Mouse (Mus musculus) forebrain, embryonic 16.5 days (tissue): ENCODE measurements around the gene Prl2a1. TPM values are rescaled to one million over a fixed set of nuclear protein-coding genes. Genes with fewer than 3 reads are reported as not detected.
"Not testable (repeated sequence)": the region's sequence is repeated elsewhere in the genome, so short reads cannot be mapped to it uniquely, and the experiment has no call there.

Experiments used
- ATAC-seq: fragments of 200-750 bp; cut with Nextera tagmentation; 2 replicates; pipeline ENCODE4 v1.8.0; 2017; ENCODE audit warnings: mild to moderate bottlenecking, moderate library complexity
- H3K27ac ChIP-seq: fragments of 300-500 bp; sonication (generic); 2 replicates; pipeline ENCODE4 v1.5.1; 2014; ENCODE audit warnings: low read length, control low read depth
- H3K27me3 ChIP-seq: fragments of 300-500 bp; sonication (generic); replicated peaks from 2 replicates; pipeline ENCODE4 v1.6.1; 2014; ENCODE audit warnings: low read length; ENCODE audit not compliant: control insufficient read depth, insufficient read depth
- H3K36me3 ChIP-seq: fragments of 300-500 bp; sonication (generic); 2 replicates; pipeline ENCODE4 v1.6.1; 2014; ENCODE audit not compliant: control insufficient read depth, insufficient read depth
- H3K4me1 ChIP-seq: fragments of 300-500 bp; sonication (generic); replicated peaks from 2 replicates; pipeline ENCODE4 v1.6.1; 2014; ENCODE audit warnings: low read length; ENCODE audit not compliant: control insufficient read depth, insufficient read depth
- H3K4me2 ChIP-seq: fragments of 300-500 bp; sonication (generic); 2 replicates; pipeline ENCODE4 v1.6.1; 2014; ENCODE audit warnings: mild to moderate bottlenecking, low read length, control low read depth
- H3K4me3 ChIP-seq: fragments of 300-500 bp; sonication (generic); replicated peaks from 2 replicates; pipeline ENCODE4 v1.5.1; 2014; ENCODE audit warnings: mild to moderate bottlenecking, low read length, control low read depth
- H3K9ac ChIP-seq: fragments of 300-500 bp; sonication (generic); replicated peaks from 2 replicates; pipeline ENCODE4 v1.6.1; 2014; ENCODE audit warnings: low read depth, low read length, control low read depth
- H3K9me3 ChIP-seq: fragments of 300-500 bp; sonication (generic); 2 replicates; pipeline ENCODE4 v1.6.1; 2016; ENCODE audit warnings: low read length; ENCODE audit not compliant: control insufficient read depth
- WGBS: fragments of 180-500 bp; shearing (Covaris S2); extraction: QIAGEN DNeasy Blood & Tissue Kit; methylation state at CpG from one replicate; pipeline ENCODE4 v1.1.7; 2014; 5-methylcytosine and 5-hydroxymethylcytosine counted together
- polyA plus RNA-seq: library from polyadenylated mRNA; unstranded; fragments of >200 nt; fragmentation: Nextera tagmentation; extraction: Ambion mirVana; gene quantifications from 2 replicates; pipeline ENCODE4 v1.2.1, GENCODE M21; 2015

Prl2a1 gene
- not detected in 2 replicates for polyA plus RNA-seq

GRCm38 (mm10) chr13:27801354-27801753 lies at the start of gene Prl2a1:
Gene Prl2a1, plus strand, starts transcription at chr13:27801654.
- no peak for ATAC-seq
- WGBS, result 83% methylated on average over 1 of the region's 1 CpGs

GRCm38 (mm10) chr13:27780704-27781103 lies 20.8 kb upstream of the Prl2a1 start, which contains the start of gene Prl7c1:
Gene Prl7c1, minus strand, starts transcription at chr13:27780804.
- not testable (repeated sequence) for H3K4me2 ChIP-seq, H3K4me3 ChIP-seq, H3K27me3 ChIP-seq, H3K4me1 ChIP-seq, H3K36me3 ChIP-seq, ATAC-seq, H3K9ac ChIP-seq, H3K9me3 ChIP-seq, H3K27ac ChIP-seq
- 98% methylated on average over 2 of the region's 3 CpGs for WGBS

More at GRCm38 (mm10) chr13:27801354-27801753, at the start of gene Prl2a1:
- Histone ChIP-seq H3K9me3 (no peaks in the 10 kb centered on the region), H3K4me1 (no peaks in the 10 kb centered on the region), H3K9ac (no peak within 1 kb of the TSS), H3K27me3 (no peaks in the 10 kb centered on the region), H3K4me2 (no peak within 1 kb of the TSS), H3K27ac (no peak within 1 kb of the TSS), H3K4me3 (no peak within 1 kb of the TSS), H3K36me3 (no peaks in the 10 kb centered on the region)

GRCm38 (mm10) chr13:27799303-27799702 lies 2.2 kb upstream of the Prl2a1 start:
- no peak overlapping the region for H3K27ac ChIP-seq
- H3K36me3 ChIP-seq, result no peaks in the 10 kb centered on the region
- H3K27me3 ChIP-seq, result no peaks in the 10 kb centered on the region
- no peaks in the 10 kb centered on the region for H3K4me1 ChIP-seq
- H3K4me2 ChIP-seq, result no peak overlapping the region
- no peak overlapping the region for H3K9ac ChIP-seq
- 96% methylated on average over 4 of the region's 4 CpGs for WGBS
- no peaks in the 10 kb centered on the region for H3K9me3 ChIP-seq
- H3K4me3 ChIP-seq, result no peak overlapping the region
- ATAC-seq, result no peak

GRCm38 (mm10) chr13:27802765-27803164 lies 1.3 kb downstream of the Prl2a1 start:
- H3K27ac ChIP-seq, result no peak overlapping the region
- H3K36me3 ChIP-seq, result no peaks in the 10 kb centered on the region
- no peak for ATAC-seq
- 94% methylated on average over 1 of the region's 1 CpGs for WGBS
- no peaks in the 10 kb centered on the region for H3K4me1 ChIP-seq
- no peaks in the 10 kb centered on the region for H3K9me3 ChIP-seq
- no peaks in the 10 kb centered on the region for H3K27me3 ChIP-seq
- H3K4me3 ChIP-seq, result no peak overlapping the region
- H3K4me2 ChIP-seq, result no peak overlapping the region
- no peak overlapping the region for H3K9ac ChIP-seq

- no peak within 1 kb of the TSS for H3K27ac ChIP-seq
- WGBS, result 93% methylated on average over 3 of the region's 3 CpGs
- H3K4me1 ChIP-seq, result no peaks in the 10 kb centered on the region
- no peak within 1 kb of the TSS for H3K9ac ChIP-seq
- no peak within 1 kb of the TSS for H3K4me3 ChIP-seq
- no peak for ATAC-seq
- no peak within 1 kb of the TSS for H3K4me2 ChIP-seq
- no peaks in the 10 kb centered on the region for H3K36me3 ChIP-seq
- H3K9me3 ChIP-seq, result no peaks in the 10 kb centered on the region
- no peaks in the 10 kb centered on the region for H3K27me3 ChIP-seq
These were observed 47.6 kb downstream of the Prl2a1 start, which contains the start of gene Prl2c1 for GRCm38 (mm10) chr13:27849042-27849441. Gene Prl2c1, plus strand, starts transcription at chr13:27849342.

Other genes with a start within 250 kb of the Prl2a1 start
- gene Prl8a9, start 237.0 kb upstream of the Prl2a1 start, polyA plus RNA-seq, result not detected in 2 replicates
- not detected in 2 replicates for gene Prl8a1, start 219.5 kb upstream of the Prl2a1 start, polyA plus RNA-seq
- gene Prl7b1, start 191.1 kb upstream of the Prl2a1 start, polyA plus RNA-seq, result not detected in 2 replicates
- gene Prl7a1, start 159.2 kb upstream of the Prl2a1 start, polyA plus RNA-seq, result not detected in 2 replicates
- gene Prl7a2, start 133.6 kb upstream of the Prl2a1 start, polyA plus RNA-seq, result not detected in 2 replicates
- not detected in 2 replicates for gene Prl7d1, start 84.9 kb upstream of the Prl2a1 start, polyA plus RNA-seq
- gene Prl7c1, start 20.9 kb upstream of the Prl2a1 start, polyA plus RNA-seq, result not detected in 2 replicates
- not detected in 2 replicates for gene Prl2c1, start 47.7 kb downstream of the Prl2a1 start, polyA plus RNA-seq
- gene Prl4a1, start 214.6 kb downstream of the Prl2a1 start, polyA plus RNA-seq, result not detected in 2 replicates